Mouse (Mus musculus): Measurements from ENCODE around the gene Nlrp10.

Gene Nlrp10

GRCm38 (mm10) chr7:108894320-108894719 is 35.7 kb downstream of the Nlrp10 start, which contains the start of gene Olfr519:
Gene Olfr519 (minus strand): TSS chr7:108894420.
- DNase-seq (ENCODE audit: low spot score in 2 of 2), result no peak

- no peak for DNase-seq (ENCODE audit: low spot score in 2 of 2)
Measured at GRCm38 (mm10) chr7:108884906-108885305, 45.1 kb downstream of the Nlrp10 start, which contains the start of gene Olfr518. Gene Olfr518 (minus strand): TSS chr7:108885006.

GRCm38 (mm10) chr7:108872279-108872678 is 57.7 kb downstream of the Nlrp10 start, which contains the start of gene Olfr517:
Gene Olfr517 (minus strand): TSS chr7:108872379.
- no peak for DNase-seq (ENCODE audit: low spot score in 2 of 2)

Measured in natural killer cell, adult 2 months (primary cell).